Mouse (Mus musculus): ENCODE data around the gene Gng2.
"Not testable (repeated sequence)": the region's sequence is repeated elsewhere in the genome, so short reads cannot be mapped to it uniquely, and the experiment has no call there.

The Gng2 gene

GRCm38 (mm10) chr14:19938545-19938944, 38.9 kb downstream of the Gng2 start:
- no peak for DNase-seq (ENCODE audit: low spot score in 2 of 2)

DNA sequence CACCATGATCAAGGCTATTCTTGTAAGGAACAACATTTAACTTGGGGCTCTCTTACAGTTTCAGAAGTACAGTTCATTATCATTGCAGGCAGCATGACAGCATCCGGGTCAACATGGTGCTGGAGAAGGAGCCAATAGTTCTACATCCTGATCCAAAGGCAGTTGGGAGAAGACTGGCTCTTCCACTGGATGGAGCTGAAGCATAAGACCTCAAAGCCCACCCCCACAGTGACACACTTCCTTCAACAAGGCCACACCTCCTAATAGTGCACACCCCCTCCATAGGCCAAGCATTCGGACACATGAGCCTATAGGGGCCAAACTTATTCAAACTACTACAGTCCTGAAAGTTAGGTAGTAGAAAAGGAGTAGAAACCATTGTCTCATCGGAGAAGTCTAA, 42.3 kb downstream of the Gng2 start:
- no peak for DNase-seq (ENCODE audit: low spot score in 2 of 2)

GRCm38 (mm10) chr14:19933314-19933713, 44.1 kb downstream of the Gng2 start:
- DNase-seq (ENCODE audit: low spot score in 2 of 2): no peak

- DNase-seq (ENCODE audit: low spot score in 2 of 2): no peak
Observed at GRCm38 (mm10) chr14:19927879-19928278, 49.5 kb downstream of the Gng2 start.

DNA sequence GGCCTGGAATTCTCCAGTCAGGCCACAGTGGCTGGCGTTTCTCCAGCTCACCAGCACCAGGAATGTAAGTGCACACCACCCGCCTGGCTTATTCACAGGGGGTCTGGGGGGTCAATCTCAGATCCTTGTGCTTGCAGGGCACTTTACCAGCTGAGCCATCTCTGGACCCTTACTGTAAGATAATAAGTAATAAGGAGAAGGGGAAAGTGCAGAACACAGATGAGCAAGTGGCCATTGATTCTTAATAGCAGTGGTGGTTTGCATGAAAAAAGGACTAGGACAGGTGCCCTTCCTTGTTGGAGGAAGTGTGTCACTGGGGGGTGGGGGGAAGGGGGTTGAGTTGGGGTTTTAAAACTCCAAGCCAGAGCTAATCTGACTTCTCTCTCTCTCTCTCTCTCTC, 50.3 kb downstream of the Gng2 start:
- DNase-seq (ENCODE audit: low spot score in 2 of 2): no peak

GRCm38 (mm10) chr14:19926312-19926711, 51.1 kb downstream of the Gng2 start:
- DNase-seq (ENCODE audit: low spot score in 2 of 2): no peak

DNA sequence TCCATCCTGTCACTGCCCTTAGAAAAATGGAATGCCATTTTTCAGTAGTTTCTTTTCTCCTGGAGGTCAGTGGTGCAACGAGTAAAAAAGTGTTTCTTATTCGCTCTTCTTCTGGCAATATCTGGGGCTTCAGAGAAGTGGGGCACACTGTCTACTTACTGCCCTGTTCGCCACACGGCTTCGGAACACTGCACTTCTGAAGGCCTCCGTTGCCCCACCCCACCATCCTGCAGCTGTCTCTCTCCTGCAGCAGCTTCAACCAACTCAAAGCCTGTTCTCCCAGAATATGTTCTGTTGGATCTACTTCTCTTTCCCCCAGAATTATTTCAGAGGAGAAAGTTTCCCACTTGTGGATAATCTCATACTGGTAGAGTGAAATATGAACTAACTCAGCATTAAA, 52.3 kb downstream of the Gng2 start:
- DNase-seq (ENCODE audit: low spot score in 2 of 2): no peak

DNA sequence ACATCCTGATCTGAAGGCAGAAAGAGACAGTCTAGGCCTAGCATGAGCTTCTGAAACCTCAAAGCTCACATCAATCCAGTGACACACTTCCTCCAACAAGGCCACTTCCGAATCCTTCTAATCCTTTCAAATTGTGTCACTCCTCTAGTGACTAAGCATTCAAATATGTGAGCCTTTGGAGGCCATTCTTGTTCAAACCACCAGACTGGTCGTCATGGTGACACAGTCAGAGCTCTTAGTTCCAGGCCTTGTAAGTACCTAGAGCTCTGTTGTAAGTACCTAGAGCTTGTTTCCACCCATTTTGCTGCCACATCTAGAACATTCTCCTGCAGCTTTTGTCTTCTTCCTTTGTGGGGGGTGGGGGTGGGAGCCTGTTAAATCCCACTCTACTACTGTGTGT, 53.3 kb downstream of the Gng2 start:
- DNase-seq (ENCODE audit: low spot score in 2 of 2): no peak

DNA sequence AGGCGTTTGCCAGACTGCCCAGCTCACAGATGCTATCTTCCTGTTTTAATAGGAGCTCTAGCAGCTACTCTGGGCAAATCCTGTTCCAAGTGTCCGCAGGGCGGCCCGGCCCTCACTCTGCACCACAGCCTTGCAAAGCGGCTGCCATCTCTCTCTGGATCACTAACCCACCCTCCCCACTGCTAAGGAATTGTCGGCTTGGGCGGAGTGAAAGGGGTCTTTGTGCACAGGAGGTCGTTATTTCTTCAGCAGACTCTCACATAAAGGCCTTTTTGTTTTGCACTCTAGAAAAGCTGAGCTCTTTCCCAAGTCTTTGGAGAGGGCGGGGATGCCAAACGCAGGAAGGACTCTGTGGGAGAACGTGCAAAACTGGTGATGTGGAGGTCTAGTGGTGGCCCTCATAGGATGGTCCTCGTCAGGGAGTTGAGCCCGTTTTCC, 57.2 kb downstream of the Gng2 start:
- DNase-seq (ENCODE audit: low spot score in 2 of 2): no peak

- DNase-seq (ENCODE audit: low spot score in 2 of 2): no peak
Observed at GRCm38 (mm10) chr14:19919789-19920188, 57.6 kb downstream of the Gng2 start.

GRCm38 (mm10) chr14:19917534-19917933, 59.9 kb downstream of the Gng2 start:
- no peak for DNase-seq (ENCODE audit: low spot score in 2 of 2)

GRCm38 (mm10) chr14:19916315-19916714, 61.1 kb downstream of the Gng2 start:
- no peak for DNase-seq (ENCODE audit: low spot score in 2 of 2)

DNA sequence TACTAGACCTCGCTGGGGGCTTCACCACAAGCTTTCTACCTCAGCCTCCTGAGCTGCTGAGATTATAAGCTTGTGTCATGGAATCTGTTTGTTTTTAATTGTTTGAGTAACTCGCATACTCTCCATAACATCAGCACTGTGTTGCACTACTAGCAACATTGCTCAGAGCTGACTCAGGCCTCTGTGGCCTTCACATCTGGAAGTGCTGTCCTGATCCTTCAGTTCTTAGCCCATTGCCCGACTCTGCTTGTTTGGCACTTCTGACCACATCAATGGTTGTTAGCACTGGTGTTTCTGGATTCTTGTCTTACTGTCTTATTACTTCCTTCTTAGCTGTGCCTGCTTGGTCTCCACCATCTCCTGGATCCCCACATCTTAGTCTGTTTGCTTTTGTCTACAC, 64.5 kb downstream of the Gng2 start:
- no peak for DNase-seq (ENCODE audit: low spot score in 2 of 2)

- DNase-seq (ENCODE audit: low spot score in 2 of 2): no peak
Observed at GRCm38 (mm10) chr14:19905615-19906014, 71.8 kb downstream of the Gng2 start.

DNA sequence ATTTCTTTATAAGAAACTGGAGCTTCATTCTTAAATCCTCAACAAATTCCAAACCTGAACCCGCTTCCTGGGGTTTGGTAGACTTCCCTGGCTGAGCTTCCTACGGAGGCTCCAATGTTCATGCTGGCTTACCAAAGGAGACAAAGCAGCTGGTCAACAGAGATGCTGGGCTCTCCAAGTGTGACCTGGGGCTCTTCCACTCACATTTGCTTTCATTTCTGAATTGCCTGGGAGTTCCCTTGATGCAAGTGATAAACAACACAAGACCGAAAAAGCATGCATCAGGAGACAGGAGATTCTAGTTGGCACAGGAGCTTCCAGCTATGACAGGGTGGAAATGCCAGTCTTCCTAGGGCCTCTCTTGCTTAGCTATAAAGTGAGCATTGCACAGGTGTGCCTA, 72.6 kb downstream of the Gng2 start:
- no peak for DNase-seq (ENCODE audit: low spot score in 2 of 2)

DNA sequence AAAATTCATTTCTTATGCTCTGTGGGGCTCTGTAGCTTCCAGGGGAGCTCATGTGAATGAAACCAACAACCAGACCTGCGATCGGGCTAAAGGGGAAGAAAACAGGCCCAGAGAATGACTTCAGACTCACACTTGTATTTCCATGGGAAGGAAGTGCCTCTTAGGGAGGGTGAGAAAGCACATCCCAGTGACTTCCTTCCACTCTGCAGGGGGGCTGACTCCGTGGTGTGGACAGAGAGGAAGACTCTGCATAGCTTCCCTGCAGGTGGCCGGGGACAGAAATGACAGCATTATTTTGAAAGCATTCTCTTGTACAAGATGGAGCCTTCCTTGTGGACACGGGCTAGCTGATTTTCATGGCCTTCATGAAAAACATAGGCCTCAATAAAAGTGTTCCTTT, 73.4 kb downstream of the Gng2 start:
- DNase-seq (ENCODE audit: low spot score in 2 of 2): no peak

- no peak for DNase-seq (ENCODE audit: low spot score in 2 of 2)
Observed at GRCm38 (mm10) chr14:19900492-19900891, 76.9 kb downstream of the Gng2 start.

- DNase-seq (ENCODE audit: low spot score in 2 of 2): no peak
Observed at GRCm38 (mm10) chr14:19887569-19887968, 89.9 kb downstream of the Gng2 start.

GRCm38 (mm10) chr14:19884431-19884830, 93.0 kb downstream of the Gng2 start:
- not testable (repeated sequence) for DNase-seq (ENCODE audit: low spot score in 2 of 2)

DNA sequence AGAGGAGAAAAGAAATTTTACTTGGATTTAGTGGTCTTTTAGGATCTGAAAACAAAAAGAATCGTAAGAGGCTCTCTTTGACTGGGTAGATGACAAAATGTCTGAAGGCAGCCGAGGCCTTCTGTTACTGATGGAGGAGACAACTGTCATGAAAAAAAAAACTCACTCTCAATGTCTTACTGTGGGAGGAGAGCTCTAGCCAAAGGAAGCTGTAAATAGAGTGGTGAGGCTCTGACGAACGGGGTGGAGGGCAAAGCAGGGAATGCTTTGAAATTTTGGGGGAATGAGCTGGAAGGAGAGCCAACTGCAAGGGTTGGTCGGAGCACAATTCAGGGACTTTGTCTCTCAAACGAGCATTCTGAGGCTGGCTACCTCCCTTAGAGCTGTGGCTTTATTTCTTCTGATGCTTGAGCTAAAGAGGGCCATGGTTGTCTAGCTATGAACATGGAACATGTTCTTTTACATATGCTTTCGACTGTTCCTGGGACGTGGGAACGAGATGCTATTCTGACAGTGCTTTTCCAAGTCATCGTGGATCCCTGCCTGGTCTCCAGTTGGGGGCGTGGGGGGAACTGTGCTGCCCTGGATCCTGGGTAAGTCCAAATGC, 103.1 kb downstream of the Gng2 start:
- no peak for DNase-seq (ENCODE audit: low spot score in 2 of 2)

GRCm38 (mm10) chr14:19867286-19867935, 110.0 kb downstream of the Gng2 start:
- no peak for DNase-seq (ENCODE audit: low spot score in 2 of 2)

DNA sequence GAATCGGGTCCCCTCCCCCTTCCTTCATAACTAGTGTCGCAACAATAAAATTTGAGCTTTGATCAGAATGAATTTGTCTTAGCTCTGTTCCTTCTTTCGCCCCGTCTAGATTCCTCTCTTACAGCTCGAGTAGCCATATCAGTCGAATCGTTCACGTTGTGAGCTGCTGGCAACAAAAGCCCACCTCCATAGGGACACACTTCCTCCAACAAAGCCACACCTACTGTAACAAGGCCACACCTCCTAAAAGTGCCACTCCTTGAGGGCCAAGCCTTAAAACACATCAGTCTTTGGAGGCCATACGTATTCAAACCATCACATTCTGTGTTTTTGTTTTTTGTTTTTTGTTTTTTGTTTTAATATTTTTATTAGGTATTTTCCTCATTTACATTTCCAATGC, 112.3 kb downstream of the Gng2 start:
- DNase-seq (ENCODE audit: low spot score in 2 of 2): not testable (repeated sequence)

GRCm38 (mm10) chr14:19861311-19862080, 115.9 kb downstream of the Gng2 start:
- DNase-seq (ENCODE audit: low spot score in 2 of 2): no peak
